Mouse (Mus musculus) brain, embryonic 14.5 days (tissue): Measurements from ENCODE around the gene Scn8a. TPM values are rescaled to one million over a fixed set of nuclear protein-coding genes. Genes with fewer than 3 reads are reported as not detected.

Source experiments
- DNase-seq: peaks from one replicate; pipeline ENCODE4 v3.0.0-alpha.2; 2011; ENCODE audit warnings: low read depth
- CTCF ChIP-seq: fragments of 200-500 bp; IDR thresholded peaks from 2 replicates; pipeline ENCODE4 v1.5.1; 2012; ENCODE audit warnings: inconsistent platforms, mild to moderate bottlenecking, moderate library complexity, borderline replicate concordance; ENCODE audit not compliant: insufficient read depth, insufficient read length; ENCODE audit errors: extremely low read depth
- POLR2A ChIP-seq: fragments of 200-500 bp; IDR thresholded peaks from 2 replicates; pipeline ENCODE4 v1.6.1; 2012; ENCODE audit warnings: mild to moderate bottlenecking, inconsistent platforms, borderline replicate concordance; ENCODE audit not compliant: poor library complexity, insufficient read depth, insufficient read length, severe bottlenecking; ENCODE audit errors: extremely low read depth
- polyA plus RNA-seq: library from polyadenylated mRNA; depleted of rRNA; stranded (reverse); fragments of >200 nt; gene quantifications from 2 replicates; pipeline ENCODE4 v1.2.3, GENCODE M21; 2012

The Scn8a gene
- polyA plus RNA-seq, 1 experiment = 38.3 TPM

DNA sequence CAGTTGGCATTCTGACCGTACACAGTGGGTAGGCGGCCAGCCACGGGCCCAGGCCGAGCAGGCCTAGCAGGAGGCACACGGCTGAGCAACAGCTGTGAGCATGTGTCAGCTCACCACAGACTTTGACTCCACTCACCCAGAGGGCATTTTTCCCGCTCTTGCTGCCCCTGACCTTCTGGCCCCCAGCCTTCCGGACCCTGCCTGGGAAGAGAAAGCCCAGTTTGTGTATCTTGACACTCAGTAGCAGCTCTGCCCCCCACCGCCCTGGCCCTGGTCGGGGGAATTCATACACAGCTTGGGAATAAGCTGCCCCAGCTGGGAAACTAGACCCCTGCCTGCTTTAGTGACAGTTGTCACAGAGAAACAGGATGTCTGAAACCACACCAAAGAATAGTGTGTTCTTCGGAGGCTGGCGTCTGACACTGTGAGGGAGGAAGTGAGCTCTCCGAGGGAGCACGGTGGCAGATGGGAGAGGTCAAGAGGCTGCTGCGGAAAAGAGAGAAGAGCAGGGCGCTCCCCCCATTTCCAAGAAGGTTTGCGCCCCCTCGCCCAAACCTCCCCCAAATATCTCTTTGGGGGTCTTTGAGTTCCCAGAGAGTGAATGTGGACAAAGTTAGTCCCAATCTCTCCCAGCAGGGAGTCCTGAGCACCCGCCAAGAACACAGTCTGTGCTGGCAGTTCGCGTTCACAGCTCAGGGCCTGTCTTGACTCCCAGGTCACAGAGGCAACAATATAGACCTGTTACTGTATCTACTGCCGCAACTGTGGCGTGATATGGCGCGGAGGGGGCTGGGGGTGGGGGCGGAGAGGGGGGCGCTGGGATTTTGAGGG lies 24.4 kb upstream of the Scn8a start:
- peak; percentile 44 for DNase-seq
- no peak for TF ChIP-seq POLR2A
- TF ChIP-seq CTCF = no peak

DNA sequence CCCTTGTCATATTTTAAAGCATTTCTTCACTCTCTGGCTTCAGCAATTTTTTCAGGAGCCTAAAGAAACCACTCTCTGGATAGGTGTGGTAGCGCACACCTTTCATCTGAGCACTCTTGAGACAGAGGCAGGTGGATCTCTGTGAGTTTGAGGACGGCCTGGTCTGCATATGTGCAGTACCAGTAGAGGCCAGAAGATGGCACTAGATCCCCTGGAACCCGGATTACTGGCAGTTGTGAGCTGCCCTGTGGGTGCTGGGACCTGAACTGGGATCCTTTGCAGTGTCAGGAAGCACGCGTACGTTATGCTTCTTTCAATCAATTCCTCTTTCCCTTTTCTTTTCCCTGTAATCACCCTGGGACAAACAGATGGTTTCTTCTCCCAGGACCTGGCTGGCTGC lies 22.5 kb upstream of the Scn8a start:
- no peak for DNase-seq
- peak; percentile 19; the same call in 1 of the 2 replicates for TF ChIP-seq CTCF
- TF ChIP-seq POLR2A = no peak

DNA sequence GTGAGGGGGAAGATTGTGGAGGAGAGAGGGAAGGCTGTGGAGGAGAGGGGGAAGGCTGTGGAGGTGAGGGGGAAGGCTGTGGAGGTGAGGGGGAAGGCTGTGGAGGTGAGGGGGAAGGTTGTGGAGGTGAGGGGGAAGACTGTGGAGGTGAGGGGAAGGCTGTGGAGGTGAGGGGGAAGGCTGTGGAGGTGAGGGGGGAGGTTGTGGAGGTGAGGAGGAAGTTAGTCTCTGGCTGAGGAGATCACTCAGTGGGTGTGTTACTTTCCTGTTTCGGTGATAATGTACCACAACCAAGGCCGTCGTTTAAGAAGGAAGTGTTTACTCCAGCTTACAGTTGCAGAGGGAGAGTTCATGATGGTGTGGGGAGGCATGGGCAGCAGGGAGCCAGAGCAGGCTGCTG lies 12.1 kb upstream of the Scn8a start:
- no peak for DNase-seq
- TF ChIP-seq POLR2A (no peak), CTCF (no peak)

DNA sequence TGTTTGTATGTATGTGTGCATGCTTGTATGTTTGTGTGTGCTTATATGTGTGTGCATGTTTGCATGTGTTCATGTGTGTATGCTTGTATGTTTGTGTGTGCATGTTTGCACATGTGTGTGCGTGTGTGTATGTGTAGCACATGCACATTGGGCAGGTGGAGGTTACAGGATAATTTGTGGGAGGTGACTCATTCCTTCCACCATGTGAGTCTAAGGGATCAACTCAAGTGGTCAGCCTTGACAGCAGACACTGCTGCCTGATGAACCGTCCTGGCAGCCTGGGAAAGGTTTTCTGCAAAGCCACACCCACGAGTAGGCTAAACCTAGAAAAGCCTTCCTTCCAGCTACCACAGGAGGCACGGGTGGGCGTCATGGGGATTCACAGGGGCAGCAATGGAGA lies 8.8 kb upstream of the Scn8a start:
- TF ChIP-seq POLR2A (no peak), CTCF (no peak)
- no peak for DNase-seq

DNA sequence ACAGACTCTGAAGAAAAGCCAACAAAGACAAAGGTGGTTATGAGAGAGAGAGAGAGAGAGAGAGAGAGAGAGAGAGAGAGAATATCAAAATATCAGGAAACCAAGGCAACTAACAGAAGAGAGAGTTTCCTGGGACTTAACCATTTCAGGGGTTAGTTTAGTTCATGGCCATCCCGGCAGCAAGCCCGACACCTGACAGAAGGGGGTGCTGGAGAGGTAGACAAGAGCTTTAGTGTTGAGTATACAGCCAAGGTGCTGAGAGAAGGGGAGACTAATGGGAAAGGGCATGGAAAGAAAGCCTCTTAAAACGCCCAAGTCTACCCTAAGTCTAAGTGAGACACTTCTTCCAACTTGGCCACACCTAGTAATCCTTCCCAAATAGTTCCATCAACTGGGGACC lies 4.1 kb upstream of the Scn8a start:
- TF ChIP-seq POLR2A = no peak
- no peak for TF ChIP-seq CTCF
- DNase-seq = no peak

DNA sequence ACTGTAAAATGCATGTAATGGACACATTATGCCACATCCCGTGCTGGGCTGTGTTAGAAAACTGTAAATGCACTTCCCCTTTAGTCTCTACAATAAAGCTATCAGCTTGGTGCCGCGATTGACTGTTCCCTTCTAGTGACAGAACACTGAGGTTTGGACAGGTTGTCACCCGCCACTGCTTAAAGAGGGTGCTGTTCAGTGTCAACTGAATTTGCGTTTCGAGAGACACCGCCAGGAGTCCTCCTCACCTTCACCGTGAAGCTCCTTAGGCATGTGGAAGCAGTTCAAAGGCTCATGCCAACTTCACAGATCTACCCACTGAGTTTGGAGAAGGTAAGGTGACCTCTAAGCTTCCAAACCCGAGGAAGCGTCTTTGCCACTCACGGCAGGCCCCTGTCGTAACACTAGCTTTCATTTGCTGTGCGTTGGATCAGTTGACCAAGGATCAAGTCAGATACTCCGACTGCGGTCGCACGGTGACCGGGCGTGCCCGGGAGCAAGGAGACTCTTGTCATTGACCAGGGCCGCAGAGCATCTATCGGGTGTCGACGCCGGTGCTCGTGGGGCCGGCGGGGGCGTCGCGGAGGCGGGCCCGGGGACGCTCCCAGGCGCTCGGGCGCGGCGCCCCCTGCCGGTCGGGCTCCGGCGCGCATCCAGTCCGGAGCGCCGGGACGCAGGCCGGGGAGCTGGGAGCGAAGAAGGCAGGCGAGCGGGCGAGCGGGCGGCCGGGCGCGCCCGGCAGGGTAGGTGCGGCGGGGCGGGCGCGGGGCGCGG lies 530 bp downstream of the Scn8a start:
- DNase-seq = peak; percentile 81
- TF ChIP-seq CTCF (peak; percentile 61), POLR2A (0 out of 2 replicates have a peak, but pooled peaks have one; percentile 4)

DNA sequence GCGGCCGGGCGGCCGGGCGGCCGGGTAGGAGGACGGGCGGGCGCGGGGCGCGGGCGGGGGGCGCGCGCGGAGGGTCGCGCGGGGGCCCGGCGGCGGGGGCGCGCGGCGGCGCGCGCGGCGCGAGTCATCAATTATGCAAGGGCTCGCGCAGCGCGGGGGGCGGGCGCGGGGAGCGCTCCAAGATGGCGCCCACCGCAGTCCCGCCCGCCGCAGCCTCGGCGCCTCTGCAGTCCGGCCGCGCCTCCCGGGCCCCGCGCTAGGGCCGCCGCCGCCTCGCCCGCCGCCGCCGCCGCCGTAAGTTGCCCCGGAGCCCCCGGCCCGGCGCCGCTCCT lies 1.1 kb downstream of the Scn8a start:
- peak; percentile 86 for TF ChIP-seq POLR2A
- TF ChIP-seq CTCF = no peak
- peak; percentile 85 for DNase-seq

DNA sequence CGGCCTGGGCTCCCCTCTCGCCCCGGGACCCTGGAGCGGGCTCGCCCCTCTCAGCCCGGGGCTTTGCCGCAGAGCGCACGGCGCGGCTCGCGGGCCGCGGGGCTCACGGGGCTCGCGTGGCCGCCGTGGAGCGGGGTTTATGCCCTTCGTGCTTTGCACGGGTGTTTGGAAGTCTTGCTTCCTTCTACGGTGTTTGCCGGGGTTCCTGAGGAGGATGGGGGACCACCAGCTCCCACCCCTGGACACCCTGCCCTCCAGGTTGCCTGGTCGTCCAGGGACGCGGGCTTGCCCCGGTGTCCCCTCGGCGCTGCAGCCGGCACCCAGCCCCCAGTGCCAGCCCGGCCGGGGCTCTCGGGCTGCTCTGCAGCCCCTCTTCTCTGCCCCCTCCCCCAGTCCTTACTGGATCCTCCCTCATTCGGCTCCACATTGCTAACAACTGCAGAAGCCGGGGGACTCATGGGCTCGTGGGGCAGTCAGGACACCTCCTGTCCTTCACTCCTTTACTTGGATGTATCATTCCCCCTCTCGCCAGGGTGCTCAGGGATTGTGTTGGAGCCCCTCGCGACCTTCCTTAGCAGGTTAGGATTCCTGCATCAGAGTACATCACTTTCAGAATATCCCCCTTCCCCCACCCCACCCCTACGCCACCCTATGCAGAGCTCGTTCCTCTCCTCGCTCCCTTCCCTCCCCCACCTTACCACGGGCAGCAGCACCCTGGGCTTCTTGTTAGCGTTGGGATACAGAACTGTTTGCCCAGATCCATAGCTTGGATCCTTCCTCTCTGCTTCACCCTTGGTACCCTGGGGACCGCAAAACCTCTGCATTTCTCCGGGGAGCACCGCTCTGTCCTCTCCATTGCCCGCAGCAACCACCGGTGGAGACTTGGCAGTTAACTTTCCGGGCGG lies 1.7 kb downstream of the Scn8a start:
- peak; percentile 43 for DNase-seq
- TF ChIP-seq POLR2A (no peak), CTCF (no peak)

DNA sequence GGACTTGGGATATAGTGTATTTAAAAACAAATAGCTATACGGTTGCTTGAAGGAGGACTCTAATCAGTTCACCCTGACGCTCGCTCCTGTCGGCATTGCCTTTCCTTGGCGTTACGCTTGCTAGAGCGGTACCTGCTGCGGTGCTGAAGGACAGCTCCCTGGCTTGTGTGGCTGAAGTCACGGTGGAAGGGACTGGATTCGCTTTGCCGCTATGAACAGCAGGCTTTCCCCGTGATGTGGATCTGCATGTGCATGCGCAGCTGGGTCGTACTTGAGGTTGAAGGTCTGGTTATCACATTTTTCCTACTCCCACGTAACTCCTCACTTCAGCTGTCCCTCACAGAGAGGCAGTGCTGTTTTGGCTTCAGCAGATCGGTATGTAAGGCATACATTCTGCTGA lies 3.5 kb downstream of the Scn8a start:
- TF ChIP-seq POLR2A (no peak), CTCF (no peak)
- DNase-seq = peak; percentile 80

DNA sequence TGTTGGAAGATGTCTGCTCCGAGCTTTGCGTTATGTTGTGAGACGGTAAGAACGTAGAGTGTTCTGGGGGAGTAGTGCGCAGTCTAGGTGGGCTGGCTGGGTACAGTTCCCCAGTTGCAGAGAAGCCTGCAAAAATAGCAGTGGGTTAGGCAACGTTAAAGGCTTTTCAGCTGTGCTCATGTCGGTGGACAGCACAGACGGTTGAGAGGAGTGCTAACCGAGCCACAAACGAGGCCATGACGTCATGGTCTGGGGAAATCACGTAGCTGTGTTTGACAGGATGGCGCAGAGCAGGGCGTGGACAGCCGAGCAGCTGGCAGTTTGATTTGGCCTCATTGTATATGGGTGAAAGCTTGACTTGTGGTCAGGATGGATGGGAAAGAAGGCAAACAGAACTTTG lies 9.4 kb downstream of the Scn8a start:
- no peak for DNase-seq
- TF ChIP-seq POLR2A = no peak
- TF ChIP-seq CTCF = no peak

DNA sequence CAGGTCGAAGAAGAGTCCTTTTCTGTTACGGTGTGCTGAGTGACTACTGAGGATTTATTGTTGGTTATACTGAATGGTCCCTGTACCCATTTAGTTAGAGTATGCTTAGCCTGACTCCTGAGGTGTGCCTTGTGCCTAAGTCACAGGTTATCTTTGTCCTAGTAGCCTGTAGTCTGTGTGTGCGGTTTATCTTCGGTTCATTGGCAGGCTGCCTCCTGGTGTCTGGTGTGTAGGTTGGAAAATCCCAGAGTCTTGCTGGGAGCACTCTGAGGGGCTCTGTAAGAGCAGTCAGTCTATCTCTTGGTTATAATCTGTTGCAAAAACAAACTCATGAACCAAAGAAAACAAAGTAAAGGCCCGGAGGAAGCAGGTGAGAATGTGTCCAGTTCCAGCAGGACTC lies 11.7 kb downstream of the Scn8a start:
- DNase-seq = no peak
- TF ChIP-seq CTCF = no peak
- TF ChIP-seq POLR2A = no peak
